Mouse (Mus musculus) embryo, embryonic 10.5 days (tissue): ENCODE data around the gene Ccdc77.
"Not testable (repeated sequence)": the region's sequence is repeated elsewhere in the genome, so short reads cannot be mapped to it uniquely, and the experiment has no call there.

Experiments used
- DNase-seq: peaks from one replicate; pipeline ENCODE4 v3.0.0-alpha.2; 2015; ENCODE audit warnings: low spot score

The Ccdc77 gene

DNA sequence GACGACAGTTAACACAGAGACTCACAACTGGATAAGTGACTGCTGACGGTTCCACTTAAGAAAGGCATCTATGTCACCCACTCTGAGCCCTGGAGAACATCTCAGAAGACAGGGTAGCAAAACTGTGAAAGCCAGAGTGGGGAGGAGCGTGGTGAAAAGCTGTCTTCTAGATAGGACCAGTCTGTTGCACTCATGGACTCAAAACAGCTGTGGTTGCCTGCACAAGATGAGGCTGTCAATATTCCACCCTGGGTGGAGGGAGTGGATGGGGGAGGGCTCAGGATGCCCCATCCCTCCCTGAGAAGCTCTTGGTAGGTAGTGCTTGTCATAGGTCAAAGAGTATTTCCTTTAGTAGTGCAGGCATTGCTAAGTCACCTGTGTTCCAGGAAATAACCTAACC, 54.4 kb downstream of the Ccdc77 start:
- no peak for DNase-seq

DNA sequence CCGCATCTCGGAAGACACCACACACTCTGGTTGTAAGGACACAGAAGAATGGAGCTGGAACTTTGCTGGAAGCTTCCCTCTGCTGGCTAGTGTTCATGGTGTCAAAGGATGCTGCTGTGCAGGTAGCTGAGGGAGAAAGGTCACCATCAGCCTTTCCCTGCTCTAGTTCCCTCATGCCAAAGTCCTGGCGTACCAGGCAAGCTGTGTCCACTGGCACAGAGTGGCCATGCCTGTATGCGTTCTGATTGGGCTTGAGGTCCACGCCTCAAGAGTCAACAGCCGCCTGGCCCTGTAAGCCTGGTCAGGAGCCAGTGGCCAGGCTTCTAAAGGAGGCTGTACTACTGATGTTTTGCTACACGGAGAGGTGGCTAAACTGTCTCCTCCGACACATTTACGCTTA, 54.8 kb downstream of the Ccdc77 start:
- no peak for DNase-seq

DNA sequence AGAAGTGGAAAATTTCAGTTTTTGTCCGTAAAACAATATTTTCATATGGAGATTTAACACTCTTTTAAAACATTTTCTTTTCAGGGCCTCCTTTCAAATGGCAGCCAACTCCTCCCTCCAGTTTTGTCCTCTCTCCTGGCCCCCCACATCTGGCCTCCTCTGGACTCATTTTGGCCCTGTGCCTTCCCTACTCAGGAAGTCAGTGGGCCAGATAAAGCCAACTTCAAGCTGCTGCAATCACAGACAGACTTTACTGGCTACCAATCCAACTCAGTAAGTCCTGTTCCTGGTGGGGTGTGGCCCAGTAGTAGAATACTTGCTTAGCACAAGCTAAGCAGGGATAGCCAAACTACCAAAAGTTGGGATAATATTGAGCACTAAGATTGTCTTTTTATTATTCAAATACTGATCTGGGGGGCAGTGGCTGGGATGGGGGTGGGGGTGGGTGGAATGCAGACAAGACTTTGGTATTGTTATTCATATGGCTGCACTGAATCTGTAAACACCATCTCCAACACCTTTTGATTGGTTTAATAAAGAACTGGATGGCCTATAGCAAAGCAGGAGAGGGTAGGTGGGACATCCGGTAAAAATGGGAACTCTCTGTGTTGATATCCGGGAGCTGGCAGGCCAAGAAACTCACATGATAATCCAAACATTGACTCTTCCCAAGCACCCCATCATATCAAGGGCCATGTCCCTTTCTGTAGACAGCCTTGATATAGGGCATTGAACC, 57.1 kb downstream of the Ccdc77 start:
- no peak for DNase-seq

DNA sequence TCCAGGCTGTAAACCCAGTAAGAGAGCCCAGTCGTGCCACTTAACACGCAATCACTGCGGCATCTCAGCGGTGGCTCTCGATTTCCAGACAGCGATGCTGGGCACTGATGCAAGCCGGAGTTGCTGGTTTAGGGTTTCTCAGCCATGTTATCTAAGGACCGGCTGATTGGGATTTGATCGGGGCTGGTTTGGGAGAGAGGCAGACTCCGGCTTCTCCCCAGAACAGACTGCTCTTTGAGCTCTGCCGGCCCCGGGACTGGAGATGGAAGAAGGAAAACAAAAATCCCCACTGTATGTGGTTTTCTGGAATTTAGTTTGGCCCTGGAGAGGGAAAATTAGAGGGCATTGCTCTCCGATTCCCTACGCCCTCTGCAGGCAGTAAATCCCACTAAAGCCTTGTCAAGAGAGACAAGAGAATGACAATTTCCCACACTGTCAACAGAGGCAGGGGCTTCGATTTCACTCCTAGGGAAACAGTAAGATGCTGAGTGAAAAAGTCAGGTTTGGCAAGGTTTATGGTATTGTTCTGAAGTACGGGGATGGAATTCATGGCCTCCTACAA, 61.3 kb downstream of the Ccdc77 start:
- peak; percentile 51 for DNase-seq

DNA sequence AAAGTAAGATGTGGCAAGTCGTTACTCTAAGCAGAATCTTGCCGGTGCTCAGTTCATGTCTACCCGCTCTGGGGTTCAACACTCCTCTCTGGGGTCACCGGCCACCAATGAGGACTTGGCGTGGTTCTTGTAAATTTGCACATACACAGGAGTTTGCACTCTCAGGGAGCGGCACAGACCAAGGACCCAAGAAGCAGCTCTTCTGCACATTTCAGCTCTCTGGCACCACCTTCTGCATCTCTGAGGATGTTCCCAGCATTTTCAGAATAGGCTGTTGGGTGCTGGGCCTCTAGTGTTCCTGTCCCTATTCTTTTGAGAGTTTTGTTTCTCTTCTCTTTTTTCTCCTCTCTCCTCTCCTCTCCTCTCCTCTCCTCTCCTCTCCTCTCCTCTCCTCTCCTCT, 63.0 kb downstream of the Ccdc77 start:
- DNase-seq: peak; percentile 72

DNA sequence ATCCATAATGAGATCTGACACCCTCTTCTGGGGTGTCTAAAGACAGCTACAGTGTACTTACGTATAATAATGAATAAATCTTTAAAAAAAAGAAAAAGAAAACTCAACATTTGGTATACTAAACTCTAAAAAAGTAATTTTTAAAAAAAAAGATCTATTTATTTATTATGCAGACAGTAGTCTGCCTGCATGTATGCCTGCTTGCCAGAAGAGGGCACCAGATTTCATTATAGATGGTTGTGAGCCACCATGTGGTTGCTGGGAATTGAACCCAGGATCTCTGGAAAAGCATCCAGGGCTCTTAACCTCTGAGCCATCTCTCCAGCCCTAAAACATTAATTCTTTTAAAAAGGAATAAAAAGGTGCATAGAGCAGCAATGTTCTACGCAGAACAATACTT, 67.6 kb downstream of the Ccdc77 start:
- DNase-seq: not testable (repeated sequence)

DNA sequence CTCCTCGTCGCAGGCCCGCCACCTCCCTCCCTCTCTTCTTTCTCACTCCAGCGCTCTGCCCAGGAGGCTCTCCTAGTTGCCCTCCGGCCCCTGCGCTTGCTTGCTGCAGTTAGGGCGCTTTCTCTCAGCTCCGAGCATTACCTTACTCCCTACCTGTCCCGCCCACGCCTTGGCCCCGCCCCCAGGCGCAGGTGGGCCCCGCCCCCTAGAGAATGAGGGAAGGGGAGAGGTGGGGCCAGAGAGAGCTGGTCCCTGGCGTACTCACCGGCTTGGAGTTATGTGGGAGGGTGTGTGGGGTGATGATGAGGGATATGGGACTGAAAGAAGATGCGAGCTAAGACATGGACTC, 69.4 kb downstream of the Ccdc77 start:
- no peak for DNase-seq

DNA sequence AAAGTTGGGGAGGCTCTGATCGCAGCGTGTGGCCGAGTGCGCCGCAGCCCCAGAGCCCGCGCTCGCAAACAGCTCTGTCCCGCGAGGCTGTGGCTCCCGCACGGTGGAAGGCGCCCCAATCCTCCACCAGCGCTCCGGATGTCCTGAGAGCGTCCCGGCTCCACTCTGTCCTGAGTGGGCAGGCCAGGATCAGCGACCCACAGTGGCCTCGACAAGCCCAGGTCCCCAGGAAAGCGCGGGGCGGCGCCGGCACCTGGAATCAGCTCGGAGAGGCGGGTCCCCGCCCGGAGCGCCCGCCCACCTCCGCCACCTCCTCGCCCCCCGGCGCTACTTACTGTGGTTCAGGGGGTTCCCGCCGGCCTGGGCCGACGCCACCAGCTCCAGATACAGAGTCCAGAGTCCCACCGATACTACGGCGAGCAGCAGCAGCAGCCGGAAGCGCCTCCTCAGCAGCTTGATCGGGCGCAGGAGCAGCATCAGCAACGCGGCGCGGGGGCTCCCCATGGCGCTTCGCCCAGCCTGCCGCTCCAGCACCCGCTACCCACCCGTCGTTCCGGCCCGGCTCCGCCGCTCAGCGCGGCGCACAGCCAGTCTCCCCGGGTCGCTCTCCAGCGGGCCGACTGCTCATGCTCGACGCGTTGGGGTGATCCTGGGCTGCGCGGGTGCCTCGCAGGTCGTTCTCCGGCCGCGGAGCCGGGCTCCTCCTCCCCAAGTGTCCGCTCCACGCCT, 70.0 kb downstream of the Ccdc77 start, which contains the start of the genes D330020A13Rik and B4galnt3:
Gene D330020A13Rik, plus strand, starts transcription at position 309 of the 729 bp plus-strand sequence.
Gene B4galnt3, minus strand, starts transcription at position 504 of the 729 bp plus-strand sequence.
- peak; percentile 51 for DNase-seq

DNA sequence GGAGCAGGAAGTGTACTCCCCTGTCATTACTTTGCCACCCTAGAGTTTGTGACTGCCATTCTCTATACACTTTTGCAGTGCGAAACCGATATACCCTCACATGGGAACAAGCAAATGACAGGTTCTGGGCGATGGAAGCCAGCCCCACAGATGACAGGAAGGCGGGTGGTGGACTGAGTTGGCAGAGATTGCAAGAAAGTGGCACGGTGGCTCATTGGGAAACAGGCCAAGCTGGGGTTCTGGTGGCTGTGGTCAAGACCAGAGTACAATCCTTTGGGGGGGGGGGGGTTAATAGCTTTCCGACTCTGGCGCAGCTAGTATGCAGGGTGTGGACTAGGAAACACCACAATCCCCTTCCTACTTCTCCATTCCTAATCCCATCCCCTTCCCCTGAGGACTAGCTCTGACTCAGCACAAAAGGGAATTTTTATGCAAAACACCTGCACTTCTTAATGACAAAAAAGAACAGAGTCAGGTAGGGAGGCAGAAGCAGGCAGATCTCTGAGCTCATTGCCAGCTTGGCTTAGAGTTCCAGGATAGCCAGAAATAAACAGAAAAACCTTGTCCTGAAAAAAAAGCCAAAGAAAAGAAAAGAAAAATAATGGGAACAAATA, 72.7 kb downstream of the Ccdc77 start:
- DNase-seq: no peak

DNA sequence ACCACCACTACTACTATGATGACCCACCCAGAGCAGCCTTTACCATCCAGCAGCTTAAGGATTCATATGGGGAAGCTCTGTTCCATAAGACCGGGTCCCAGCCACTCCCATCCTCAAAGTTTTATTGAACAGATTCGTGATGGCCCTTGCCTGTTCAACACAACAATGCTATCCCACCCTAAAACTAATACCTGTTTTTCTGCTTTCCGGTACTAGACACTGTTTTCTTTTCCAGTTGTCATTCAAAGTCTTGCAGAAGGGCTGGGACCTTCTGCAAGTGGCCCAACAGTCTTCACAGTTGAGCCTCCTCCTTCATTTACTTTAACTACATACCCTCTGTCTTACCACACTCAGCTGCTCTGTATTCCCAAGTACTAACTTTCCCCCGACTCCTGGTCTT, 74.7 kb downstream of the Ccdc77 start:
- DNase-seq: no peak

DNA sequence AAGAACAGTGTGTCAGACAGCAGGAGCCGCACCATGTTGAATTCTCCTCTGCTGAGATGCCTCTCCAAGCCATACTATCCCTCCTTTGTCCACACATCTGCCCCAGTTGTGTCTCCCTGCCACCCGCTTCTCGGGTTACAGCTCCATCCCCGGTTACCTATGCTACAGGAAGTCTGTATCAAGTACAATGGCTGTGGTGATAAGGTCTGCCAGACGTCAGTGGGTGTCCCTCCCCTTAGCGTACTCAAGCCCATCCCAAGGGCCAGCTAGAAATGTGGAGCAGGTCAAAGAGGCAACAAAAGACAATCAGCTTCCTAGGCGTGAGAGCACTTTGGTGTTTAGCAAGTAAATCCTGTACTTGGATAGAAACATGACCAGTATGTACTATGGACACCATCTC, 75.6 kb downstream of the Ccdc77 start:
- no peak for DNase-seq

DNA sequence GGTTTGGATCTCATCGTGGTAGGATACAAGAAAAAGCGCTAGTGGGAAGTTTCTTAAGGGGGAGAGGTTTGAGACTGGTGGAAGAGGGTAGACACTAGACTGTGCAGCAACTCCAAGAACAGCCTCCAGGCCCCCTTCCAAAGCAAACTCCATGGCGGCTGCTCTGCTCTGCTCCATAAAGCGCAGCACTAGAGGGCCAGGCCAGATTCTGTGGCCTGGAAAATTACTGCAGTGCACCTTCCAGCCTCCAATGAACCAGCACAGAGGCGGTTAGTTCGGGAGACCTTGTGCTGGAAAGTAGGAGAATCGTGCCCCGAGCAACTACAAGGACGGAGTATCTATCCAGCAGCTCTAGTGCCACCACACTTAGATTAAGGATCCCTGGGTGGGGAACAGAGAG, 76.9 kb downstream of the Ccdc77 start:
- DNase-seq: no peak

DNA sequence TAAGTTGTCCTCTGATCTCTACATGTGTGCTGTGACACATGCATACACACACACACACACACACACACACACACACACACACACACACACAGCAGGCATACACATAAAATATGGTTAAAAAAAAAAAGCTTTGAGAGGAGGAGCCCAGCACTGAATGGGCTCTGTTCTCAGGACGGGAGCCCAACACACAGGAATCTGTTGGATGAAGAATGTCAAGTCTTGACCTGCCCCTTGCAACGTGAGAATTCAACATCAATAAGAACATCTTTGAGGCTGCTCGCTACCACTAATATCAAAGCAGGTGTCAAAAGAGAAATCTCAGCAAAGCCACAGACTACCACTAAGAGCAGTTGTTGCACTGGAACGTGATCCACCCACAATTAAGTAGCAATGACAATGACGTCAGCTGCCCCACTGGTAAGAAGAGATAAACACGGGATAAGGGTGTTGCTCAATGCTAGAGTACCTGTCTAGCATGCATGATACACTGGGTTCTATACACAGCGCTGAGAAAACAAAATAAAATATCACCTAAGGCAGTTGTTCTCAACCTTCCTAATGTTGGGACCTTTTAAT, 87.2 kb downstream of the Ccdc77 start:
- no peak for DNase-seq

DNA sequence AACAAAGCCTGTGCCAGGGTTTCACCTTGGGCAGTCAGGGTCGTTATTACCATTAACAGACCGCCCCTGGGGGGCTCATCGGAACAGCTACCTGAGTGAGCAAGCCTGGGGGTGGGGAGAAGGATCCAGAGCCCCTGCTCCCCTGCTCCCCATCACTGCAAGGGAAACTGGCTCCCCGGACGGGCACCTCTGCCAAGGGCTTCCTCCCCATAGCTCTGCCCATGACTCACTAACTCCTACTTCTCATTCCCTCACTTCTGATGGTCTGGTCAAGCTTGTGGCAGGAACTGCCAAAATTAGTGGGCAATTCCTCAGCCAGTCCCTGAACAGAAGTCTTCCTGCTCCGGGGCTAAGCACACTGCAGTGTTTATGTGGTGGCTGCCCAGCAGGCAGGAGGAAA, 88.9 kb downstream of the Ccdc77 start:
- DNase-seq: no peak

DNA sequence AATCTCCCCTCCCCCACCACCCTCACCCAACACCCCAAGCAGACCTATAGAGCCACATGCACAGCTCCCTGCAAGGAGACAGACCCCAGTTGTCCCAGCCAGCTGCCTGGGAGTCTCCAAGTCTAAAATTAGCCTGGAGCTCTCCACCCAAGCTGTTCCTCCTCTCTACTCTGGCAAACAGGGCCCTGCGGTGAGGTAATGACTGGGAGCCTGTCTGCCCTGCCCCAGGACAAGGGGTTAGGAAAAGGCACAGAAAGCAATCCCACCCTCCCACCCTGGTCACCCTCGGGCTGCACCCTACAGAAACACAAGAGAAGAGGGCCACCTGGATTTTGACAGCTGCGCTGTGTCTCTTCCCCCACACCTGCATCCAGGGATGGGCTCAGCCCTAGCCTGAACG, 89.3 kb downstream of the Ccdc77 start:
- no peak for DNase-seq
